19 mouse cellular contexts compared by ENCODE assay signal in the genomic region with DNA sequence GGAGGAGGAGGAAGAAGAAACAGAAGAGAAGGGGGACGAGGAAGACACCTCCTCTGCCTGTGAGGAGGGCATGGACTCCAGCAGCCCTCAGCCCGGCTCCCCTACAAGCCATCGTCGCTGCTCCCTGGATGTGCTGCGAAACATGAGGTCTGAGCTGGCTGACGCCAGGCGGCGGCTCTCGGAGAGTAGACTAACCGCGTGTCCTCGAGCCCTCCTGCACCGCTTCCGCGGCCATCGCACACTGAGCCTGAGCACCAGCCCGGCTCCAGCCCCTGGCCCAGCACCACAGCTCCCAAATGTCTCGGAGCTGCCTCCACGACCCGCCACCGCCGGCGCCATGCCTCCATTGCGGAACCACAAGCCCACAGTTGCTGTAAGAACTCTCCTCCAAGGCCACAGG. TPM values are rescaled to one million over a fixed set of nuclear protein-coding genes. Genes with fewer than 3 reads are reported as not detected.
"Had no signal": no experiment of that assay in that cellular context is flagged by ENCODE, and none has a peak within 500 bp of the region (broad histone marks: within the 10 kb centered on the region; RNA-seq: fewer than 3 reads in every experiment).

No protein-coding gene starts in this region.

- H3K9me3 ChIP-seq: limb, embryonic 12.5 days; limb, embryonic 15.5 days; midbrain, embryonic 12.5 days; midbrain, embryonic 15.5 days; neural tube, embryonic 12.5 days; neural tube, embryonic 15.5 days had no signal

- H3K4me1 ChIP-seq: limb, embryonic 12.5 days; limb, embryonic 15.5 days; midbrain, embryonic 15.5 days; neural tube, embryonic 12.5 days; neural tube, embryonic 15.5 days had no signal

- DNase-seq: right cerebral cortex, adult 18-20 months had no signal

- H3K9ac ChIP-seq: limb, embryonic 12.5 days; limb, embryonic 15.5 days; liver, embryonic 14.5 days; liver, postnatal 0 days; lung, embryonic 14.5 days; midbrain, embryonic 12.5 days; midbrain, embryonic 15.5 days; neural tube, embryonic 12.5 days; neural tube, embryonic 15.5 days had no signal

- H3K4me3 ChIP-seq: limb, embryonic 12.5 days; limb, embryonic 15.5 days; midbrain, embryonic 12.5 days; midbrain, embryonic 15.5 days; neural tube, embryonic 12.5 days; neural tube, embryonic 15.5 days had no signal

- ATAC-seq: liver, postnatal 0 days; lung, postnatal 0 days; midbrain, embryonic 15.5 days had no signal

- H3K27me3 ChIP-seq: limb, embryonic 12.5 days; limb, embryonic 15.5 days; midbrain, embryonic 12.5 days; midbrain, embryonic 15.5 days; neural tube, embryonic 12.5 days; neural tube, embryonic 15.5 days had no signal

- H3K27ac ChIP-seq: limb, embryonic 12.5 days; limb, embryonic 15.5 days; liver, embryonic 14.5 days; macrophage; midbrain, embryonic 12.5 days; midbrain, embryonic 15.5 days; neural tube, embryonic 12.5 days; neural tube, embryonic 15.5 days had no signal

RNA-seq across cellular contexts. Expression of gene Ubap1l, which starts 10.9 kb away (rescaled TPM):
- polyA plus RNA-seq: liver, postnatal 0 days; macrophage had no signal

RNA-seq across cellular contexts. Expression of gene Kbtbd13, which starts 19.7 kb away (rescaled TPM):
- total RNA-seq: megakaryocyte, adult 5-6 weeks had no signal
- polyA plus RNA-seq: macrophage had no signal

RNA-seq across cellular contexts. Expression of gene Rasl12, which starts 26.6 kb away (rescaled TPM):
- polyA plus RNA-seq: macrophage had no signal

RNA-seq across cellular contexts. Expression of gene Slc51b, which starts 51.0 kb away (rescaled TPM):
- total RNA-seq: layer of hippocampus, adult 18-20 months; layer of hippocampus, postnatal 14 days; left cerebral cortex, adult 8-10 months; left cerebral cortex, postnatal 14 days; left cerebral cortex, postnatal 4 days; megakaryocyte, adult 5-6 weeks had no signal
- polyA plus RNA-seq: limb, embryonic 12.5 days; limb, embryonic 15.5 days; liver, embryonic 11.5 days; lung, embryonic 14.5 days; lung, postnatal 0 days; macrophage; midbrain, embryonic 12.5 days; midbrain, embryonic 15.5 days; neural tube, embryonic 12.5 days; neural tube, embryonic 15.5 days had no signal
